Mouse (Mus musculus): Measurements from ENCODE around the gene Slc17a5.
A peak's percentile ranks its signal among the peaks of the same experiment; 100 is the strongest.

Gene Slc17a5

DNA sequence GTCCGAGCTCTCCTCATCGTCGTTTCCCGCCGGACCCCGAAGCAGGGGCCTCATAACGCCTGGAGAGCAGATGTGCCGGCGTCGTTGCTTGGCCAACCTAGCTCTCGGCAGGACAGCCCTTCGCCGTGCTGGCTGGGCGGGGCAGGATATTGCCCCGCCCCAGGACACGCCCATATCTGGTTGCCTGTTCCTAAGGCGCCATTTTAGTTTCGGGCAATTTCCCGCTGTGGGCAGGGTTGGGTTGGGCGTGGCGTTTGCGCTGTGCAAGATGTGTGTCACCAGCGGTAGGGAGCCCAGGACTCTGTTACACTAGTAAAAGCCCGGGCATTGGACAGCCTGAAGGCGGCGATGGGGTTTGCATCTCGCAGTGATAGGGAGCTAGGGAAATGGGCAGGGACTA is at the start of gene Slc17a5:
TSS of gene Slc17a5 (minus strand) at position 128 of the 400 bp plus-strand sequence.
- DNase-seq (ENCODE audit: low spot score in 2 of 2): peak; percentile 91 to 93

DNA sequence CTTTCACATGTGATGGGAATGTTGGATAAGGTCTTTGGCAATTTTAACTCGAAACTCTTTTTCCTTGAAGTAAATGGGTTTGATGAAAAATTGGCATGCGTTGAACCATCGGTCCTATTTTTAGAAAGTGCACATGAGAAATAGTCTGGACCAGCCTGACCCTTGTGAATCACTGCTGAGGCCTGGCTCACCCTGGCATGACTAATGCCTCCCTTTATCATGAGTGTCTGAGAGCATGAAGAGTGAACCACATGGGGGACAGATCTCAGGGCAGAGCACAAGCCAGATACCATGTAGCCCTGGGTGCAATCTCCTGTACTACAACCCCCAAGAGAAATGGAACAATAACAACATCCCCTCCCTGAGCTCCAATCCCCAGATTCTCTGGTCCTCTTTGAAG is 46.1 kb upstream of the Slc17a5 start:
- DNase-seq (ENCODE audit: low spot score in 2 of 2): no peak

DNA sequence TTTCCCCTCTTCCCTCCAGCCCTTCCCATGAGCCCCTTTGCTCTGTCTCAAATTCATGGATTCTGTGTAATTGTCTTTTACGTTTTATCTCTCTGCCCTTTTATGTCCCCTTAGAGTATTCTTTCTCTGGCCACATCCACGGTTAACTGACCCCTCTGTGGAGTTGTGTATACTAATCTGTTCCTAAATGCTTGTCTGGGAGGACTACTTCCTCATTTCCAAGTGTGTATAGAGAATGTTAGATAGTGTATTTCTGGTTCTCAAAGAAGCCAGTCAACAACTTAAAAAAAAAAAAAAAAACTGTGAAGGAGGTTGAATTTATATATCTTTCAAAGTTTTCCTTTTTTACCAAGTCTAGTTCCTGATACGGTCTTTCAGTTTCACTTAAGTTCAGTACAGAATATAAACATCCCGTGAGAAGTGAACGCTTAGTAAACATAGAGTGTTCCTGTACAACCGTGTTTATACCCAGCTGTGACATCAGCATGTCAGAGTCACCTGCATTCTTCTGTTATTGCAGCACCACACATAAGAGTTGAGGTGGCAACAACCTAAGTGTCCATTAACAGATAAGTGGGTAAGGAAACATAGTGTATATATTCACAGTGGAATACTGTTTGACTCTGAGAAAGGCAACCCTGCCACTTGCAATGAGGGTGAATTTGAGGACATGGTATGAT is 44.1 kb upstream of the Slc17a5 start:
- DNase-seq (ENCODE audit: low spot score in 2 of 2): no peak

DNA sequence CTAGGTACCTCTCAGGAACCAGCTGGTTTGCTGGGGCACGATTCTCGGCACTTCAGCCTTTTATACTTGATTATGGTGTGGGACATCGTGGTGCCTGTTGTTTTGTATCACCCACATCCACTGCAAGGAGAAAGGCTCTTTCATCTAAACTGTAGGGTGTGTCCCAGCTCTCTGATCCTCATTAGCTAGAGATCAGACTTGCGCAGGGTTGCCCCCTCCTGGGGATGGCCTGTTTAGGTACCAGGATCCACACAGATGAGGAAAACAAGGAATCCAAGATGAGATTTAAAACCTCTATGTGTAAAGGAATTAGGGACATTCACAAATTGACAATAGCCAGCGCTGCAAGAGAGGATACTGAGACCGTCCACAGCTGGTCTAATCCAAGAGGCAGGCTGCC is 42.1 kb upstream of the Slc17a5 start:
- DNase-seq (ENCODE audit: low spot score in 2 of 2): no peak

DNA sequence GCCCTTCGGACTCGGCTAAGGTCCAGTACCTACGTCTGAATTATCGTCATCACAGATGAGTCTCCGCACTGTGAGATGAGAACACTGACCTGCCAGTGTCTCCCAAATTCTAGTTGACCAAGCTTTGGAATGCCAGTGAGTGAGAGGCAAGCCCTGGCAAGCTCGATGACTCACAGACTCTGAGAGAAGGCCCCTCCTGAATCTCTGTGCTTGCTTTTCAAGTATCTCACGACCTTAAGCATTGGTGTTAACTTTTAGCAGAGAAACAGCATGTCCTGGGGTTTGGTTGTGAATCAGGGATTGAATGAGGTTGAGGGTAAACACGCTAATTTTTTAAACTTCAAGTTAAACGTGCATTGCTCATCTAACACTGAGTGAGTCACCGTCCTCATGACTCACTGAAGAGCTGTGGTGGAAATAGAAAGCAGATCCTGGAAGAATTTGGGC is 35.5 kb upstream of the Slc17a5 start:
- DNase-seq (ENCODE audit: low spot score in 2 of 2): no peak

DNA sequence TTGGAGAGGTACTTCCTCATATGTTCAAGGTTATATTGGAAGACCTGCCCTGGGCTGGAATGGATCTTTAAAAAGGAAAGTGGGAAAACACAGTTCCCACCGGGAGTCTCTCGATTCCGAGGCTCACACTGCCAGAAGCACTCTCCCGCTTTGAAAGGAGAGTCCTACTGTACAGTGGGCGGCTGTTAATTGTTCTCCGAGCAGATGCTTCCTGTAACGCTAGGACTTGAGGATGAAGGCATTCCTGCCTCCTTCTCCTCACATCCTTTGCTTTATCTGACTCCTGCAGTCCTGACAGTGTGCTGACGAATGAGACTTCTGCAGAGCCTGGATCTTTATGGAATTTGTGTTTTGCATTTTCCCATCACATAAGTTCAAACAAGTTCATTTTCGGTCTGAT is 31.4 kb upstream of the Slc17a5 start:
- no peak for DNase-seq (ENCODE audit: low spot score in 2 of 2)

DNA sequence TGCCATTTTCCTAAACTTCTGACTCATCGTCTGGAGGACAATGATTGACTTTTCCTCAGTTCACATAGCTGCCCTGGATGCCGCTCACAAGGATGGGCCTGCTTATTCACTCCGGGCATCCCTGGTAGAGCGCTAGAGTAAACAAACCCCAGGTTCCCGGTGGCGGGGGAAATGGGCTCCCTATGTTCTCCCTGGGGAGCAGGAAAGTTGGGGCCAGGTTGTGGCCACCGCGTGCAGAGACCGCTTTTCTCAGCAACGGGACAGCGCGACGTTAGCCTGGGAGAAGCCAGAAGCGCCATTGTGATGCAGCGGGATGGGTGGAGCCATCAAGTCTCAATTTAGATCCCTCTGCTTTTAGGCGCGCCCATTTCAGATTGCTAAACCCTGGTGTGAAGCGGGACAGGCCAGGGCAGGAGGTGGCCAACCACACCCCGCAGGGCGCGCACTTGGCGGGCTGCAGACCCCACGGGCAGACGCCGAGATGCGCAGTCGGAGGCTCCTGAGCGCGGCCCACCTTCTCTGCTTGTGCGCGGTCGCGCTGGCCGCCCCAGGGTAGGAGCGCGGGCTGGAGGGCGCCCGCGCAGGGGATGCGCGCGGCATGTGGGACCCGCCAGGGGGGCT is 27.7 kb upstream of the Slc17a5 start, which contains the start of gene Cd109:
TSS of gene Cd109 (plus strand) at position 146 of the 621 bp plus-strand sequence.
- DNase-seq (ENCODE audit: low spot score in 2 of 2): no peak

DNA sequence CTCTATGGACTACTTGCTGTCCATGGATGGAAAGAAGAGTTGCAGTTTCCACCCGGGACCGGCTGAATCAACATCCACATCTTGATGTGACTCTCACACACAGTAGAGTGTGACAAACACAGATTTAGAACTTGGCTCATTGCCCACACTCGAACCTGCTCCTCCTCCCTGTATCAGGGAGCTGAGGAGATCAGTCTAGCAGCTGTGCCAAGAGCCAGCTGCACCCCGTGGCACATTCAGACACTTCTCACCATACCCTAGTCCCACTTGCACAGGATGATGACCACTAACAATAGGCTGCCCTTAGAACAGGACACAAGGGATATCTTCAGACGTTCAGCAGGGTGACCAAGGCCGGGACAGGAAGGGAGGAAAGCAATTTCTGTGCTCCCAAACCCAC is 26.4 kb upstream of the Slc17a5 start:
- no peak for DNase-seq (ENCODE audit: low spot score in 2 of 2)

DNA sequence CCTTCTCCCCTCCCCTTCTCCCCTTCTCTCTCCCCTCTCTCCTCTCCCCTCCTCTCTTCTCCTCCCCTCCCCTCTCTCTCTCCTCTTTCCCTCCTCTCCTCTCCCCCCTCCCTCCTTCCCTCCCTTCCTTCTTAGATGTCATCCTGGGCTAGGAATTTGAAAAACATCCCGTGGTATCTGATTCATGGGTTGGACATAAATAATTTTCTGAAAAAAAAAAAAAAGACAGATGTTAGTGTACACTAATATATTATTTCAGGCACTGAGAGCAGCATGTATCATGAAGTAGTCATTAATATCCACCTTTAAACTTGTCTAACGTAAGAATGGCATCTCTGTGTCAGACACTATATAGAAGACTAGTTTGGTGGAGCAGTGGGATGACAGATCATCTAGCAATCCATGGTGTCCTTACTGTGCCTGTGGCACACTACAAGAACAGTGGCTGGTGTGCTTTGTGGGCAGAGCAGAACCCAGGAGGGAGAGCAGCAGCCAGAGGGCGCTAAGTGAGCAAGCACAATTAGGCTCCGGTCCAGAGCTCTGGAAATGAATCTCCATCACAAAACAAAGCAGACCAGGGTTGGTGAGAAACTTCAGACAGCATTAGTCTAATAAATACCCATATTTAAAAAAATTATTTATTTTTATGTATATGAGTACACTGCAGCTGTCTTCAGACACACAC is 13.3 kb upstream of the Slc17a5 start:
- DNase-seq (ENCODE audit: low spot score in 2 of 2): no peak

DNA sequence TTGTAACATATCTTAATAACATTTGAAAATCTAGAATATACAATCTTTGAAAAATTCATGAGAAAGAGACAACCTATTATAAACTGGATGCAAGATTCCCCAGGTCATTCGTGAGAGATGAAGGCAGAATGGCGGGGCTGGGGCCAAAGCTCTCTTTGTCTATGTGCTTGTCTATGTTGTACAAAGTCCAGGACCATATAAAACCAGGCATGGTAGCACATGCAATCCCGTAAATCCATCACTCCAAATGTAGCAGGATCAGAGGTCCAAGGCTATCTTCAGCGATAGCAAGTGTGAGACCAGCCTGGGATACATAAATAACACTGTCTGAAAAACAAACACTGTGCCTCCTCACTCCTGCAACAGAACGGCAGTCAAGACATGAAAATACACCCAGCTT is 12.1 kb upstream of the Slc17a5 start:
- no peak for DNase-seq (ENCODE audit: low spot score in 2 of 2)

DNA sequence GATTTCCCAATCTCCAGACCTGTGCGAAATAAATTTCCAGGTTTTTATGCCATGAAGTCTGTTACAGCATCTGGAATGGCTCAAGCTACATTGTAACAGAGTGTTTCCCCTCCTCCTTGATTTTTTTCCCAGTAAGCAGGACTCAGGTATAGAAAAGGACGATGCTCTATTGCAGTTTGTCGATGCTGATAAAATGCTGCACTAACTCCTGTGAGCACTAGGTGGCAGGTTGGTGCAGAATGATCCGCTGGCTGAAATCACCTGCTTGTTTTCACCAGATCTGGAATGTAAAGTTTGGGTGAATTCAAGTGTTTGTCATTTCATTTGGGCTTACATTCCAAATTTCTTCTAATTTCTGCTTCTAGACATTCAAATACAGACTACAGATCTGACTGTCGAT is 9.0 kb upstream of the Slc17a5 start:
- no peak for DNase-seq (ENCODE audit: low spot score in 2 of 2)

DNA sequence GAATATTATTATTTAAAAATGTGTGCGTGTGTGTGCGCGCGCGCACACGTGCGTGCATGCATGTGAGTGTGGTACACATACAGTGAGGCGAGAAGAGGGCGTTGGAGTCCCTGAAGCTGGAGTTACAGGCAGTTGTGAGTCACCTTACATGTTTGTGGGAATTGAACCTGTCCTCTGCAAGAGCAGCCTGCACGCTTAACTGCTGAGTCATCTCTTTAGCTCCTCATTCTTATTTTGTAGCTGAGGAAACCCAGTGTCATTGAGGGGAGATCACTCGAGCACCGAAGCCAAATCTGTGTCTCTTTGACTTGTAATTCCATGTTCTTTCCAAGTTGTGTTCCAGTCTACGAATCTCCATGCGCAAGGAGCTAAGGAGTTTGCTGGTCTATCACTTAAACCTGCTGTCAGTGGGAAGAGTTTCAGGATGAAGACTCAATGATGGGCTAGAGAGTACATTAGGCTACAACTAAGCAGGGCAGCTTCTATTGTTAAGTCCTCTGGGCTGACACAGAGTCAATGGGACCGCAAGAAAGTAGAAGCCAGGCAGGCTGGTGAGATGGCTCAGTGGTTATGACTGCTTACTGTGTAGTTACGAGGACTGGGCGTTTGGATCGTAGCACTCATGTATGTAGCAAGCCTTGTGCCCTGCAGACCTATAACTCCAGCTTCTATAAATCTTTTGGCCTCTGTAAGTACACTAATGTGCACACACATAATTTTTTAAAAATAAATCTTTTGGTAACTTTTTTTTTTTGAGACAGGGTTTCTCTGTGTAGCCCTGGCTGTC is 8.1 kb upstream of the Slc17a5 start:
- DNase-seq (ENCODE audit: low spot score in 2 of 2): no peak

DNA sequence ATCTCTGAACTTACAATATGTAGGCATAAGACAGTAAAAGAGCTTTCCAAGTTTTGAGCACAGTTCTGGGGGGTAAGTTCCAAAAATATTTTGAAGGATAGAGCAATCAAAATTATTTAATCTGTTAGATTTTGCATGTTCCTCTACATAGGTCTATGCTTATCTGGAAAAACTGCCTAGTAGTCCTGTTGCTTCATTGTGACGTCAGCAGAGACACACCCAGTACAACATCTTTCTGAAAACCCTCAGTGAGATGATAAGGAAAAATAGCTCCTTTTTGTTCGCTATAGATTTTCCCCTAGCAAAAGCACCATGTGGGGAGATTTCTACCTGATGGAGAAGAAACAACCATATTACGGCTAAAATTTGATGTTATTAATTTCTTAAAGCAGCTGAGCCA is 7.4 kb upstream of the Slc17a5 start:
- no peak for DNase-seq (ENCODE audit: low spot score in 2 of 2)

DNA sequence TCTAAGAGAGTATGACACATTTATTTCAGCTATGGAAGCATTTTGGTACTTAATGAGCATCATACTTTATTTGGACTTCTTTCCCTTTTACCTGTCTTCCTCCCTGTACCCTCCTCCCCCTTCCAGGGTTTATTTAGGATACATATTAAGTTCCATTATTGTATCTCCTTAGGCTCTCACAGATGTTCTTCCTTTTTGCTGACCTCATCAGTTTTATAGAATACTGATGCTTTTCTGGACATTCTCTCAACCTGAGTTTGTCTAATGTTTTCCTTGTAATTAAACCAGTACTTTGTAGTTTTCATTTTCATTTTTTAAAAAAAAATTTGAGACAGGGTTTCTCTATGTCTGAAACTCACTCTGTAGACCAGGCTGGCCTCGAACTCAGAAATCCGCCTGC is 2.6 kb upstream of the Slc17a5 start:
- DNase-seq (ENCODE audit: low spot score in 2 of 2): no peak

DNA sequence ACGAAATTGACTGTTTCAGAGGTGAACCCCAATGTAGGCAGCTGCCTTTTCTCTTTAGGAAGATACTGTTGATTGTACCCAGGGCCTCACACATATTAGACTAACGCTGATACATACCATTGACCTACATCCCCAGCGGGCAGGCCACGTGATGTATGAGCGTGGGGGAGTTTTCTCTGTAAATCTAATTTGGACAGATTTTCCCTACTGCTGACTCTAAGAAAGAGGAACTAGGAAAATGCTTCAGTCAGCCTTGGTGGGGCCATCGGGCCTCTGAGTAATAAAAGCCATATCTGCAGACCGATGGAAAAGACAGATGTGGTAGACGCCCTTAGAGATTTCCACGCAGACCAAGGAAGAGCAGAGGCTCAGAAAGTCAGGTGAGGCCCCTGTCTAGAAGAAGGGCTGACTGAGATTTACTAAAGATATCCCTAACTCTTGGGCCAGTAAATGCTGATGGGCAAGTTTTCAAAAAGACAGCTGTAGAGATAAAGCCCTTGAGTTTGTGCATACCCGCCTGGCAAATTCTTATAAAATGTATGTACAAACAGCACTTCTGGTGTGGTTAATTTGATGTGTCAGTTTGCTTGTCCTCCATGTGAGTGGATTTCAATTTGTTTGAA is 681 bp upstream of the Slc17a5 start:
- peak in 1 of 2 experiments; percentile 20 for DNase-seq (ENCODE audit: low spot score in 2 of 2)

DNA sequence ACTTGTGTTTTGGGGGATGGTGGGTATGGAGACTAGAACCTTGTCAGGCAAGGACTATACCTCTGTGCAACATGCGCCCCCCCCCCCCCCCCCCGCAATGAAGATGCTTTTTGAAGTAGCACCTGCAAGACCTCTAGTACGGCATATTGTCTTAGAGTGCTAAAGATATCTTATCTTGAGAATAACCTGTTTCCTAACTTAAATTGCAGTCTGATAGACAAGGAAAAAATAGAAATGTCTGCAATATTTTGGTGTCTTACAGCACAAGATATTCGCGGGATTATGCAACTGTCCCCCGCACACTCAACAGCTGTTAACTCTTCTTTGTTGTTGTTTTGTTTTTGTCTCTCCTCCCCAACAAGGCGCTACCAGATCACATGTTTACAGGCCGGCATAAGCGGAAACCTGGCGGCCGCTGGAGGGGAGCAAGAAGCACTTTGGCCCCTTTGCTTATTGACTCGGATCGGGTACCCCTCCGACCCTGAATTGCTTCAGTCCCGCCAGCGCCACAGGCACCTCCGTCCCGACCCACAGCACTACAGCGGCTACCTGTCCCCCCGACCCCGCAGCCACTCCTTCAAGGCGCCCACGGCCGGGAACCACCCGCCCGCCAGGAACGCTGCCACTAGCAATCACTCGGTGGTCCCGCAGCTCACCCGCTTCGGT is 490 bp downstream of the Slc17a5 start:
- no peak for DNase-seq (ENCODE audit: low spot score in 2 of 2)

DNA sequence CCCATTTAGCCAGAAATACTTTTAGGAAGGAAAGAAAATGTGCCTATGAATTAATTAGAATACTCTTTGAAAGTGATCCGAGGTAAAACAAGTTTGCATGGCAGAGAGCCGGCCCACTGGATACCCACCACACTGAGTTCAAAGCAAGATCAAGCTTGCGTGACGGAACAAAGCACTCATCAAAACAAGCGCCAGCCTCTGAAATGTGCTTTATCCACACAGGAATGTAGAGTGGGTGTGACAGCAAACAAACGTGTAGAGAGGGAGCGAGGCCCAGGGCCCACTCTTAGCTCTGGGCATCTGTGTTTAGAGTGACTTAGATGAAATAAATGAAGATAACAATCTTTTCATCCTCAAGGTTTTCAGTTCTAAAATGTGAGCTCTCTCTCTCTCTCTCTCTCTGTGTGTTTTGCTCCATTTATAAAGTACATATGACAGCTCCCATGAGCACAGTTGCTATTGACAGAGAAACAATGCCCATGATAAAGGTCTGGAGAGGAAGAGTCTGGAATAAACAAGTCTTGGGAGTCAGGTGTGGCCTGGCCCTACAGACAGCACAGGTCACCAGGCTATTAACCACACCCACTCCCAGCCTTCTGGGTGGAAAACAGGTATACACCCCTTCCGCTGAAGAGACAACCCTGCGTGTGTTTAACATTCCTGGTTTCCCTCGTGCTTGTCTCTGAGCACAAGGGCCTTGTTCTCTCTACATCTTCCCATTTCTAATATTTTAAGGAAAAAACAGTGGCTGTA is 8.0 kb downstream of the Slc17a5 start:
- no peak for DNase-seq (ENCODE audit: low spot score in 2 of 2)

DNA sequence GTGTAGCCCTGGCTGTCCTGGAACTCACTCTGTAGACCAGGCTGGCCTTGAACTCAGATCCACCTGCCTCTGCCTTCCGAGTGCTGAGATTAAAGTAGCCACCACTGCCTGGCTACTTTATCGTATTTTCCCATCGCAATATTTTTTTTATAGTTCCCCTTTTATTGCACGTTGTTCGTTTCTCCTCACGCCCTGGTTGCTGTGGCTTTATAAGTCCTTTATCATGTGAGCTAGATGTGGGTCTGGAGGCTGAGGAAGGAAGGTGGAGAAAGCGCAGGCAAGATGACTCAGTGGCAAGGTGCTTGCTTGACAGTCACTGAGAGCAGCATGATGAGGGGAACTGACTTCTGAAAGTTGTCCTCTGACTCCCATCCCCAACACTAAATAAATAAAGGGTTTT is 9.0 kb downstream of the Slc17a5 start:
- no peak for DNase-seq (ENCODE audit: low spot score in 2 of 2)

DNA sequence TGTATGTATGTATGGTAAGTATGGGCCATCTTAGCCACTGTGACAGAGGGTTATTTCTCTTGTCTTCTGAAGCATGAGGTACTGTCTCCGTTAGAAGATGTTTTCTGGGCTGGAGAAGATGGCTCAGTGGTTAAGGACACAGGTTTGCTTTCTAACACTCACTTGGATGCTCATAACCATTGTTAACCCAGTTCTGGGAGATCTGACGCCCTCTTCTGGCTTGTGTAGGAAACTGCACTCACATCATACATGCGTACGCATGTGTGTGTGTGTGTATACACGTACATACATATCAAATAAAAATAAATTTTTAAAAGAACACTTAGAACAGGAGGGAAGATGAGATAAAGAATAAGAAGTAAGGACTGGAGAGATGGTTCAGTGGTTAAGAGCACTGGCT is 11.4 kb downstream of the Slc17a5 start:
- no peak for DNase-seq (ENCODE audit: low spot score in 2 of 2)

DNA sequence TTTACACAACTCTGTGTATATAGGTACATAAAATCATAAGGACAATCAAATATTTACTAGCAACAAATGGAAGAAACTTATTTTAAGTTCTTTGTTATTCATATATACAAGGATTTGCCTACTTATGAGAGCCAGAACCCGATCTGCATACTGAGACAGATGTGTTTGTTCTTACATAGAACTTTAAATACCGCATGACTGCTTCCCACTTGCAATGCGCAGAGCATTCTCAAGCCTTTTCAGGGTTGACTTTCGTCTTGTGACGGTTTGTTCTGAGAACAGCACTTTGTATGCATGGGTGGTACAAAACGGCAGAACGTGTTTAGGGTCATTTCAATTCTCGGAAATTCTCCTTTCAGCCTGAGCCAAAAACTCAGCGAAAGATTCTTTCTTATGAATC is 17.9 kb downstream of the Slc17a5 start:
- DNase-seq (ENCODE audit: low spot score in 2 of 2): no peak

DNA sequence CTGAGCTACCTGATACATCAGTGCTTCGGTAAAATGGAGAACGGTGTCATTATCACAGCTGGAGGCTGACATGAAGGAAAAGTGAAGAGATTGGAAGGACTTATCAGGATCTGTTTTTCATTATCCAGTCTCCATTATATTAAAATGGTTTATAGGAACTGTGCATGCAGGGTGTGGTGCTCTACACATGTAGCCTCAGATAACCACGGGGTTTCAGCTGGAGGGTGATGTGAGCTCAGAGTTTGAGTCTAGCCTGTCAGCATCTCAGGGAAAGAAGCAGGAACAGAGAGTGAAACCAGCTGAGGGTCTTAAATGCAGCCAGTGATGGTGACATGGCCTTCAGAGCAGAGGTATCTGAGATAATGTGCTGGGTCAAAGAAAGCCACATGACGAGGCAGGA is 28.4 kb downstream of the Slc17a5 start:
- no peak for DNase-seq (ENCODE audit: low spot score in 2 of 2)

Data from urinary bladder, postnatal 4 days (tissue).